Mouse (Mus musculus) kidney, adult 8-10 months (tissue): ENCODE results near the gene Fbxo9.

Experiments used
- DNase-seq, 2 experiments: peaks; one replicate each; pipeline ENCODE4 v3.0.0; 2022

Fbxo9 gene

DNA sequence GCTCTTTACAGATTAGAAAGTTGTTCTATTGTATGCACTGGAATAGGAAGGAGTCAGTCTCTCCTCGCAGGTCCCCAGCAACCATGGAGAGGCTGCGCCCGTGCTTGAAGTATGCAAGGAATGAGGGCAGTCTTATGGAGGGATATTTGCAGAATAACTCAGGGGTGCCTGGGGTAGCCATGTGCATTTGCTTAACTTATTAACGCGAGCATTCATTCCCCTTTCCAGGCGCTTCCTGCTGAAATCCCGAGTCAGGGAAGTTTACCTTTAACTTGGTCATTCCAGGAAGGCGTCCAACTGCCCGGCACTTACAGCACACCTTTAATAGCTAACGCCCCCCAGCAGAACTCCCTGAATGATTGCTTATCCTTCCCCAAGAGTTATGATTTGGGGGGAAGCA is 44.7 kb downstream of the Fbxo9 start:
- DNase-seq: peak; percentile 64 to 70

DNA sequence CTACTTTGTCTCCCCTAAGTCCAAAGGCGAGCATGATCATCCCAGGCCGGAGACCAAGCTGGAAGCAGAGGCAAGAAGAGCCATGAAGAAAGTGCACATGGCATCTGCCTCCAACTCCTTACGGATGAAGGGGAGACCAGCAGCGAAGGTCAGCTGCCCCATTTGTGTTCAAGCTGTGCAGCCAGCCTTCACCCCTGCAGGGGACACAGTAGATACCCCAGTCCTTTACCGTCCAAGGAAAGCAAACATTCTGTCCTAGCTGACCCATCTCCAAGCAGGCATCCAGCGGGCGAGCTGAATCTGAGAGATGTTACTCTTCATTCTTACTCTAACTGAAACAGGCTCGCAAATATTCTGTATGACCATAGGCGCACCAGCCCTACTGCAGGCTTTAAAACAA is 46.5 kb downstream of the Fbxo9 start:
- DNase-seq: no peak

DNA sequence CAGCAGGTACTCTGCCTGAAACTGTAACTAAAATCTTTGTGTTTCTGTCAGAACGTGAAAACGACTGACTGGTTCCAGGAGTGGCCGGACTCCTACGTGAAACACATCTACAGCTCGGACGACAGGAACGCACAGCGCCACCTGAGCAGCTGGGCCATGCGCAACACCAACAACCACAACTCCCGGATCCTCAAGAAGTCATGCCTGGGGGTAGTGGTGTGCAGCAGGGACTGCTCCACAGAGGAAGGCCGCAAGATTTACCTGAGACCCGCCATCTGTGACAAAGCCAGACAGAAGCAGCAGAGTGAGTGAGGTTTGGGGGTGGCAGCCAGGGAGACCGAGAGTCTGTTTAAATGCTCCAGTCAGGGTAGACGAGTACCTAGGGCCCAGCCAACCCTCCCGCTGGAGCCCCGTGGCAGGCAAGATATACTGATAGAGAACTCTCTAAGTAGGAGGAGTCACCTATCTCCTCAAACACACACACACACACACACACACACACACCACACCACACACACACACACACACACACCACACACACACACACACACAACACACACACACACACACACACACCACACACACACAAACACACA is 49.2 kb downstream of the Fbxo9 start:
- no peak for DNase-seq

DNA sequence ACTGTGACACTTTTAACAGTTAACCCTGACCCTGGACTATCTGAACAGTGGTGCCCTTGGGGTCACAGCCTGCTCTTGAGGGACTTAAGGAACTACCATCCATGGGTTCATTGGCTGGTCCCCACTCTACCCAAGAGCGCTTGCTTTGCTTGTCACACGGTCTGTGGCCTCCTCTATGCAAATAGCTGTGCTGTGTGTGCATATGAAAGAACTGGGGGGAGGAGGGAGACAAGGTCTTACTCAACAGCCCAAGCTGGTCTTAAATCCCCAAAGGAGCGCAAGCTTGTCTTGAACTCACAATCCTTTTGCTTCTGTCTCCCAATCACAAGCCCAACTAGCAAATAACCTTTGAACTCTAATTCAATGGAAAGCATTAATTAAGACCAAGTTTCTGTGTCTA is 54.6 kb downstream of the Fbxo9 start:
- DNase-seq: no peak

DNA sequence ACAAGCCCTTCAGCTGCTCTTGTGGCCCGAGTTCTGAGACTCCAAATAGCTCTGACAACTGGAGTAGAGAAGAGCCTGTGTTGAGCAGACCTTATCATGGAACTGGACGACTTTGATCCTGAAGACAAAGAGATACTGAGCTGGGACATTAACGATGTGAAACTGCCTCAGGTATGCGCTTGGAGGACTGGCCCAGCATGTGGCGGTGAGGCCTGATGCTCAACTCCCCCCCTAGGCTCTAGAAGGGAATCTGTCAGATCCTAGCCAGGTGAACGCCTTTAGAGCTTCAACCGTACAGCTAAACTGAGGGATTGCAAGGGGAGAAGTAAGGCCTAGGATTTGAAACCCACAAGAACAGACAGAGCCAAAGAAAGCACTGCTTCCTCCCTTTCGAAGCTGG is 55.0 kb downstream of the Fbxo9 start:
- DNase-seq: no peak

DNA sequence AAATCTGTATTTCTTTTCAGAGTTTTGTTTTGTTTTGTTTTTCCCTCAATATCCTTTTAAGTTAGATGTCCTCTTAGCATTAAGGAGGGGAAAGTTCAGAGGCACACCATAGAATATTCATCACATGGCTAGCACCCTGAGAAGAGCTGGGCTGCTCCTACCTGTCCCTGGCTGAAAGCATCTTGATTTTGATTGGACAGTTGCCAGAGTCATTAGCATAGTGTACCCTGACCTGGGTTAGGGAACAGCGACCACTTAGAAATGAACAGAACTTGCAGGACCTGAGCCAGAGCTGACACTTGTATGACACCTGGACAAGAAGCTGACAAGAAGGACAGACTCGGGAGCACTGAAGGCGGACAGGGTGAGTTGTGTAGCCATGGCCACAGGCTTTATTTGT is 57.2 kb downstream of the Fbxo9 start, which contains the start of gene Gcm1:
Gene Gcm1, plus strand, starts transcription at position 248 of the 400 bp plus-strand sequence.
- peak; percentile 35 to 77 for DNase-seq

DNA sequence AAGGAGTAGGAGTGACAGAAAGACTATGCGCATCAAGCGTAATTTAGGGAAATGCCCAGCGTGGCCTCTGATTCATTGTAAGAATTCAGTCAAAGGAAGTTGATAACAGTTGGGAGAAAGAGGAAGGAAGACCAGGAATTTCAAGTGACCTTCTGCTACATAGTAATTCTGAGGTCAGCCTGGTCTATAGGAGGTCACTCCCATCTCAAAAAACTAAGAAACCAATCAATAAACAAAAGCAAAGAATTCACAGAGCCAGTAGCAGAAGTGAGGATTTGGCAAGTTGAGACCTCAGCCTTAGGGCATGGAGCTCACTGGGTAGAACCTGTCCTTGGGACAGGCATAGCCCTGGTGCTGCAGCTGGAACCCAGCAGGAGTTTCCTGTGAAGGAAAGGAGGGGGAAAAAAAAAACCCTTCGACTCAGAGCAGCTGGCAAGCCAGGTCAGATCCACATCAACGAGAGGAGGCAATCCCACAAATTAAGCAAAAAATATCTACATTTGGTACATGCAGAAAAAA is 58.4 kb downstream of the Fbxo9 start:
- DNase-seq: no peak

DNA sequence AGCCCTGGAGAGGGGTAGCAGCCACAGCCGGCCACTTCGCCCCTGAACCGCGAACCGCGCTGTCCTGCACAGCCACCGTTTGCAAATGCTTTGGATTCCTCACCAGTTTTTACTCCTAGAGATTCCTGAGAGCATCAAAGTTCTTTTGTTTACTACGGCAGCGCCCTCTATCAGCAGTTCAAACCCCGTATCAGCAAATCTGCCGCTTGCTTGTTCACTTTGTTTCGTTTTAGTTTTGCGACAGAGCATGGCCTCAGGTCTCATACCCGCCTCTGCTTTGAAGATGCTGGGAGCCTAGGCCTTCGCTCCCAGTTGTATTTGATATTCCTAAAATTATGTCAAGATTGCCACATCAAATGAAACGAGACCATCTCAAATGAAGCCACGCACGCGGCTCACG is 62.1 kb downstream of the Fbxo9 start:
- peak in 1 of 2 experiments; percentile 21 for DNase-seq

DNA sequence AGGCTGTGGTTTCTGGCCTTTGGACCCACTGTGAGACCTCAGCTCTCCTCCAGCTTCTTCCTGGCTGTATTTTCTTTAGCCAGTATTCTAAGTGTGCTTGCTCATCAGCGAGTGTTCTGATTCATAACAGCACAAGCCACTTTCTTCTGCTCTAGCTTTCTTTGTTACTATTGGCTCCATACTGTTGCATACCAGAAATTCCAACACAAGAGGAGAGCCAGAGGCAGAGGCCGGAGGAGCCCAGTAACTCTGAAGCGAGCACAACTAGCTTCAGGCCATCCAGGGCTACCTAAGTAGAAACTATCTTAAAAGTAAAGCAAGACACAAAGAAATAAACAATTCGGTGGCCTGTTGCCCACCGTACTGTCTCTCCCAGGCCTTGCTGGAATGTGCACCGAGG is 63.7 kb downstream of the Fbxo9 start:
- no peak for DNase-seq

DNA sequence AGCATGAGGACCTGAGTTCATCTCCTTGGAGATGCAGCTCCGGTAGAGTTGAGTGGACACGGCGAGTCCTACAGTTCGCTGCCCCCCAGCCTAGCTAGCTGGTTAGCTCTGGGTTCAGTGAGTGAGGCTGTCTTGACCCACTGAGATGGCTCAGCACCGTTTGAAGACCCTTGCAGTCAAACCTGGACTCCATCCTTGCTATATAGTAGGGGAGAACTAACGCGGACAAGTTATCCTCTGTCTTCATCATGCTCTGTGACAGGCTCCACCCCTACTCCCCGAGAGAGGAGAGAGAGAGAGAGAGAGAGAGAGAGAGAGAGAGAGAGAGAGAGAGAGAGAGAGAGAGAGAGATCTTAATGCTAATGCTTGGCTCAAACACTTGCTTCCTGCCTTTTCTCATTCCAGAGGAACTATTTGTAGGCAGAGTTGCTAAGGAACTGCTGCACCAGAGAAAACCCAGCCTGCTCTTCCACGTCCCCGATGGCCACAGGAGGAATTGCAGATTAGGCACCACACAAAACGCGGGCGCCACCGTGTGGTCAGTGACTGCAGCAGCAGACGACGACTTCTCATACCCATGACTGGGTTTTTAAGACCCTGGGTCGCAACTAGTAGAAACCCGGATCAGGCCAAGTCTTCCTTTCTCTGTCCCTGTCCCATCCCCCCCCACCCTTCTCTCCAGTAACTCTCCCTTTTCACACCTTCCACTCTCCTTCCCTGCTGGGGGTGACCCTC is 69.9 kb downstream of the Fbxo9 start:
- peak; percentile 54 to 73 for DNase-seq

DNA sequence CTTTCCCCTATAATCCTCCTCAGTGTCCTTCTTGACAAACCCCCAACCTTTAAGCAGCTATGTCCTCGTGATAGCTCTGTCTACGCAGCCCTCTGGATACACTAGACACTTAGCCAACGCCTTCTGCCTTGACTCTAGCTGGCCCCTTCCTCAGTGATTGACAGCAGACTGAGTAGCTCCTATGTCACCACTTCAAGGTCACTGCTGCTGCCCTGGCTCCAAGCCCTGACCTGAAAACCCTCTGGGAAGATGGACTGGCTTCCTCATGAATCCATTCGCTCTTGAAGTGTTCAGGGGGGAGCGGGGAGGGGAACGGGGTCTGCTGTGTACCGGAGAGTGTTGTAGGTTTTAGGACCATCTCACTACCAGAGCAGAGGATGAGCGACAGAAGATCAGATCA is 73.0 kb downstream of the Fbxo9 start:
- DNase-seq: no peak

DNA sequence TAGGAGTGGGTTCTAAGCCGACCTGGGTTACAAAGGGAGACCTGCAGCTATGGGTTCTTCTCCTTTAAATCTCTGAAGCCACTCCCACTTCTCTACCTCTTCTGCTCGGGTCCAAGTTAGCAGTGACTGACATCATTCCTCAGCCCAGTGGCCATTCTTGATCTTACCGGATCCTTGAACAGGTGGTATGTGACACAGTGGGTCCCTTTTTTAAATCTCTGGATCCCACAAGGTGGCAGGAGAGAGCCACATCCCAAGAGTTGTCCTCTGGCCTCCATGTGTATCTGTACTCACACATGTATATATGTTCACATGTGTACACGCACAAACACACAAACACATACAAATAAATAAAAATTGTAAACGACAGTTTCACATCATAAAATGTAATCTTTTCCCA is 73.6 kb downstream of the Fbxo9 start:
- DNase-seq: no peak

DNA sequence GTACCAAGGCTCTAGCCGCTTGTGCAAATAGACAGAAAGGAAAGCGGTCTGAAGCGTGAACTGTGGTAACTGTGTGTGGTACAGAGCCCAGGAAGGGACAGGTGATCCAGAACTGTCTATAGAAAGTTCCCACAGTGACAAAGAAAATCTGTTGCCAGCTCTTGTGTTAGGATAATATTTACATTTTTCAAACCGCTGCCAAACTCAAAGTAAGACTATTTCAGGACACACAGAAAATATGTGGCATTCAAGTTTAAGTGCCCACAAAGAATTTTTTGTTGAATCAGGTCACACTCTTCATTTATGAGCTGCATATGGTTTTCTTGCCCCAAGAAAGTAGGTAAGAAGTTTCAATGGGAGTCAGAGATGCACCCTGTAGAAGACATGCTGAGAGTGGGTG is 75.9 kb downstream of the Fbxo9 start:
- no peak for DNase-seq
